Mouse (Mus musculus) kidney, embryonic 15.5 days (tissue): ENCODE data around the gene Nfrkb. TPM values are rescaled to one million over a fixed set of nuclear protein-coding genes. Genes with fewer than 3 reads are reported as not detected.

Source experiments
- ATAC-seq: fragments of 200-750 bp; cut with Nextera tagmentation; replicated peaks from 2 replicates; pipeline ENCODE4 v1.8.0; 2017; ENCODE audit warnings: moderate TSS enrichment; ENCODE audit not compliant: low FRiP score
- H3K27ac ChIP-seq: fragments of 300-500 bp; sonication (generic); 2 replicates; pipeline ENCODE4 v1.5.1; 2015; ENCODE audit warnings: mild to moderate bottlenecking, inconsistent platforms
- H3K27me3 ChIP-seq: fragments of 300-500 bp; sonication (generic); 2 replicates; pipeline ENCODE4 v1.6.1; 2015; ENCODE audit warnings: inconsistent platforms
- H3K36me3 ChIP-seq: fragments of 300-500 bp; sonication (generic); 2 replicates; pipeline ENCODE4 v1.6.1; 2015; ENCODE audit warnings: inconsistent platforms
- H3K4me1 ChIP-seq: fragments of 300-500 bp; sonication (generic); 2 replicates; pipeline ENCODE4 v1.6.1; 2015; ENCODE audit warnings: inconsistent platforms
- H3K4me2 ChIP-seq: fragments of 300-500 bp; sonication (generic); 2 replicates; pipeline ENCODE4 v1.6.1; 2015; ENCODE audit warnings: moderate library complexity, mild to moderate bottlenecking, inconsistent platforms
- H3K4me3 ChIP-seq: fragments of 300-500 bp; sonication (generic); replicated peaks from 2 replicates; pipeline ENCODE4 v1.5.1; 2015; ENCODE audit warnings: mild to moderate bottlenecking, inconsistent platforms
- H3K9ac ChIP-seq: fragments of 300-500 bp; sonication (generic); 2 replicates; pipeline ENCODE4 v1.6.1; 2015; ENCODE audit warnings: mild to moderate bottlenecking, inconsistent platforms
- H3K9me3 ChIP-seq: fragments of 300-500 bp; sonication (generic); replicated peaks from 2 replicates; pipeline ENCODE4 v1.6.1; 2016; ENCODE audit warnings: inconsistent platforms
- WGBS: fragments of 180-500 bp; shearing (Covaris S2); methylation state at CpG from one replicate; pipeline ENCODE4 v1.1.7; 2015; ENCODE audit warnings: mixed read lengths; 5-methylcytosine and 5-hydroxymethylcytosine counted together
- polyA plus RNA-seq: library from polyadenylated mRNA; unstranded; fragments of >200 nt; fragmentation: Nextera tagmentation; extraction: Ambion mirVana; gene quantifications from 2 replicates; pipeline ENCODE4 v1.2.1, GENCODE M21; 2015

Nfrkb gene
- polyA plus RNA-seq, result 19.8 and 21.3 TPM in 2 replicates

DNA sequence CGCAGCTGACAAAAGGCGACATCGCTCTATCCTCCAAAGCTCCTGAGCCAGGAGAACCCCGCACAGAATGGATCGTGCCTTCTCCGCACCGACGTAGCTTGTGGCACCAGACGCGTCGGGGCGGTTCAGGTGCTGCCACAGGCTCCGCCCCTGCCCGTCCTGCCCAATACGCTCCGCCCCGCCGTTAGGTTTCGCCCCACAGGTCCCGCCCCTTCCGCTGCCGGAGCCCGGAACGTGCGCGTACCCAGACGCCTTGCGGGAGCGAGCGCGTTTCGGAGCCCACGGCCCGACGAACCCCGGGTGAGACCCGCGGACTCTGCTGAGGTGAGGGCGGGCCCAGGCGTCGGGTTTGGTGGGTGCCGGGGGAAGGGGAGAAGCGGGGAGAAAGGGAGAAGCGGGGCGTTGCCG lies at the start of gene Nfrkb:
Nfrkb (plus strand) TSS at position 246 of the 408 bp plus-strand sequence.
- WGBS, result under 1% methylated on average over 46 of the region's 46 CpGs
- ATAC-seq, result peak; percentile 97

DNA sequence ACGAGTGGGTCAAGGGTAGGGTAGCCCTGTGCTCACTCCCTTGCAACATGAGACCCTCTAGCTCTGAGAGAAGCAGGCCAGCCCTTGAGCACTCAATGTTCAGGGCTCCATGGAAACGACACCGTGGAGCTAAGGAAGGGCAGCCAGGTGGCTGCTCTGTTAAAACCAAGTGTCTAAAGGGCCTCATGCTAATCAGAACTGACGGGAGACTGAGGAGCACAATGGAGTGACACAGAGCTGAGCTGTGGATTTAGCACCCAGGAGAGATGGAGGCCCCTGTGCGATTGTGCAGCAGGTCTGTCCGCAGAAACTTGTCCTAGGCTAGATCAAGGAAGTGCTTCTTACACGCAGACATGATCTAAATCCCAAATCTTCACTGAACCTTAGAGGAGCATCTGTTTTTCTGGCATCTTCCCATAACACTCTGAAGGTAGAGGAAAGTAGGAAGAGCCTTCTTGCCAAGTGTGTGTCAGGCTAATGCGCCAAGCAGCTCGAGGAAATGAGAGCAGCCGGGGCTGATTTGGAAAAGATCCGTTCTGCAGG lies 41.6 kb upstream of the Nfrkb start:
- ATAC-seq, result no peak
- no peak overlapping the region for H3K4me2 ChIP-seq
- 60% methylated on average over 11 of the region's 11 CpGs for WGBS

More for the DNA sequence above, at the start of gene Nfrkb:
- Histone ChIP-seq H3K36me3 (peaks cover 17% of the 10 kb centered on the region), H3K4me1 (peaks cover 17% of the 10 kb centered on the region), H3K4me2 (peak within 1 kb of the TSS; percentile 73), H3K9ac (peak within 1 kb of the TSS; percentile 82), H3K9me3 (no peaks in the 10 kb centered on the region), H3K27ac (peak within 1 kb of the TSS; percentile 56; the same call in 1 of the 2 replicates), H3K4me3 (peak within 1 kb of the TSS; percentile 92), H3K27me3 (no peaks in the 10 kb centered on the region)

DNA sequence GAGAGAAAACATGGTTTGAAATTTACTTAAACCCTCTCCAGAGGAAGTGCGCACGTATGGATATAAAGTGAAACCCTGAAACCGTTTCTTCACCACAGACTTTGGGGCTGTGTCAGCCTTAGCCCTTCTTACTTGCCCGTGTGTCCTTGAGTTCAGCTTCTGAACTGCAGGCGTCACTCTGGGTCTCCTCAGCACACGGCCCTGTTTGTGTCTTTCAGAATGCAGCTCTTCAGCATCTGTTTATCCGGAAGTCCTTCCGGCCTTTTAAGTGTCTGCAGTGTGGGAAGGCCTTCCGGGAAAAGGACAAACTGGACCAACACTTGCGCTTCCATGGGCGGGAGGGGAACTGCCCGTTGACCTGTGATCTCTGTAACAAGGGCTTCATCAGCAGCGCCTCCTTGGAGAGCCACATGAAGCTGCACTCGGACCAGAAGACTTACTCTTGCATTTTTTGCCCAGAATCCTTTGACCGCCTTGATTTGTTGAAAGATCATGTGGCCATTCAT lies 39.4 kb upstream of the Nfrkb start:
- Histone ChIP-seq H3K27me3 (no peaks in the 10 kb centered on the region), H3K4me3 (no peak overlapping the region), H3K9ac (no peak overlapping the region), H3K27ac (no peak overlapping the region), H3K36me3 (peaks cover 7% of the 10 kb centered on the region; the same call in 1 of the 2 replicates), H3K9me3 (no peaks in the 10 kb centered on the region), H3K4me2 (no peak overlapping the region), H3K4me1 (no peaks in the 10 kb centered on the region)
- no peak for ATAC-seq
- 72% methylated on average over 15 of the region's 15 CpGs for WGBS

More for the DNA sequence above, 41.6 kb upstream of the Nfrkb start:
- Histone ChIP-seq H3K4me1 (no peaks in the 10 kb centered on the region), H3K9me3 (no peaks in the 10 kb centered on the region), H3K4me3 (no peak overlapping the region), H3K36me3 (peaks cover 7% of the 10 kb centered on the region; the same call in 1 of the 2 replicates), H3K27me3 (no peaks in the 10 kb centered on the region), H3K9ac (no peak overlapping the region), H3K27ac (no peak overlapping the region)

DNA sequence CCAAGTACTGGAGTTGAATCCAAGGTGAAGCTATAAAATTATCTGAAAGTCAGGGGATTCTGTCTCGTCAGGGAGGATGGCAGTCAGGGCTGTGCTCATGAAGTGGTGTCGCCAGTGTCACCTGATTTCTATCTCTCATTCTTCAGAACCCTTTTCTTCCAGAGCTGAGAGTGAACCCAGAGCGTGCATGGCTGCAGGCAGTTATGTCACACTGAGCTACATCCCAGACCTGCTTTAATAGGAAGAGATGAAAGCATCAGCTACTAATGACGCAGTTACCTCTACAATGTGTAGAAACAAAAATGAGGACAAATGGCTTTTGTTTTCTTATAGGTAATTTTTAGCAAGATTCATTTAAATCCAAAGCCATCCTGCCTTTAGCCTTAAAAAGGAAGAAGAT lies 37.5 kb upstream of the Nfrkb start:
- H3K9me3 ChIP-seq, result no peaks in the 10 kb centered on the region
- no peaks in the 10 kb centered on the region for H3K4me1 ChIP-seq
- no peak for ATAC-seq
- no peak overlapping the region for H3K4me3 ChIP-seq
- no peaks in the 10 kb centered on the region for H3K27me3 ChIP-seq
- no peak overlapping the region for H3K27ac ChIP-seq
- WGBS, result 72% methylated on average over 4 of the region's 4 CpGs
- peaks cover 12% of the 10 kb centered on the region for H3K36me3 ChIP-seq
- no peak overlapping the region for H3K4me2 ChIP-seq
- H3K9ac ChIP-seq, result no peak overlapping the region

DNA sequence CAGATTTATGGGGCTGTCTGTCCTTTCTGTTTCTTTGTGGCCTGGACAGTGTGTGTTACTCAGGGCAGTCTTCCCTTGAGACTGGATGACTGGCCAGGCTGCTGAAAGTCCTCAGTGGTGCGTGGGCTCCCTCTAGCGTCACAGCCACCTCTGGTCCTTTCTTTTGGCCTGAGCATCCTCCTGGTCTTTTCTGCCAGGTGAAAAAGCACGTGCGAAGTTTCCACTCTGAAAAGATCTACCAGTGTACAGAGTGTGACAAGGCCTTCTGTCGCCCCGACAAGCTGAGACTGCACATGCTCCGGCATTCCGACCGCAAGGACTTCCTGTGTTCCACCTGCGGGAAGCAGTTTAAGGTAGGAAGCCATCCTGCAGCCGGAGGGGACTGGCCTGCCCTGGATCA lies 37.1 kb upstream of the Nfrkb start:
- Histone ChIP-seq H3K4me1 (no peaks in the 10 kb centered on the region), H3K36me3 (peaks cover 15% of the 10 kb centered on the region), H3K9ac (no peak overlapping the region), H3K4me3 (no peak overlapping the region), H3K27me3 (no peaks in the 10 kb centered on the region), H3K9me3 (no peaks in the 10 kb centered on the region), H3K4me2 (no peak overlapping the region), H3K27ac (no peak overlapping the region)
- peak; percentile 74; the same call in 1 of the 2 replicates for ATAC-seq
- WGBS, result 69% methylated on average over 11 of the region's 11 CpGs

DNA sequence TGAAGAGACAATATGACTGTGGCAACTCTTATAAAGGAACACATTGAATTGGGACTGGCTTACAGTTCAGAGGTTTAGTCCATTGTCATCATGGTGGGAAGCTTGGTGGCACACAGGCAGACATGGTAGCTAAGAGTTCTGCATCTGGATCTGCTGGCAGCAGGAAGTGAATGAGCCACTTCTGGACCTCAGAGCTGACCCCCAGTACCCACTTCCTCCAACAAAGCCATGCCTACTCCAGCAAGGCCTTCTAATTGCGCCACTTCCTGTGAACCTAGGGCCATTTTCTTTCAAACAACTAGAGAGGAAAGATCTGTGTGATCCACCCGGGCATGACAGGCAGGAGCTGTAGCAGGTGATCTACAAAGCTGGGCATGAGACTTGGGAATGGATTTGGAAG lies 33.3 kb upstream of the Nfrkb start:
- H3K27me3 ChIP-seq, result no peaks in the 10 kb centered on the region
- H3K9ac ChIP-seq, result no peak overlapping the region
- H3K4me1 ChIP-seq, result no peaks in the 10 kb centered on the region
- 78% methylated on average over 2 of the region's 2 CpGs for WGBS
- no peak overlapping the region for H3K27ac ChIP-seq
- no peak overlapping the region for H3K4me2 ChIP-seq
- H3K9me3 ChIP-seq, result no peaks in the 10 kb centered on the region
- no peak overlapping the region for H3K4me3 ChIP-seq
- peaks cover 30% of the 10 kb centered on the region for H3K36me3 ChIP-seq
- ATAC-seq, result no peak

DNA sequence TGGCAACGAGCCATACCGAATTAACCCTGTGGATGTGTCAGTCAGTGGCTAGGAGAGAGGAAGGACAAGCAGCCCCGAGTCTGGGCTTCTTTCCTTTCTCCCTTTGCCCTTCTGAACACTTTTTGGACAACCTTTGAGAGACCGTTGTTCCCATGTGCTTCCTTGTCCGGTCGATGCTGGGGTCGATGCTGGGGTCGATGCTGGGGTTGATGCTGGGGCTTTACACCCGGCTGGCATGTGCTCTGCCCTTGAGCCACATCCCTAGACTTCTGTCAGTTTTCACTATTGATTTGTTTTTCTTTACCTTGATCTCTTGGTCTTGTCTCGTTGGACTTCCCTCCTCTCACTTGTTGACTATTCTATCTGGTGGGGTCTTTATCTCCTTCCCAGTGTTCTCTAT lies 32.5 kb upstream of the Nfrkb start:
- no peak overlapping the region for H3K4me2 ChIP-seq
- no peak overlapping the region for H3K4me3 ChIP-seq
- H3K4me1 ChIP-seq, result no peaks in the 10 kb centered on the region
- H3K36me3 ChIP-seq, result peaks cover 36% of the 10 kb centered on the region
- no peak for ATAC-seq
- H3K27ac ChIP-seq, result no peak overlapping the region
- 77% methylated on average over 10 of the region's 10 CpGs for WGBS
- H3K9ac ChIP-seq, result no peak overlapping the region
- H3K27me3 ChIP-seq, result no peaks in the 10 kb centered on the region
- H3K9me3 ChIP-seq, result no peaks in the 10 kb centered on the region

DNA sequence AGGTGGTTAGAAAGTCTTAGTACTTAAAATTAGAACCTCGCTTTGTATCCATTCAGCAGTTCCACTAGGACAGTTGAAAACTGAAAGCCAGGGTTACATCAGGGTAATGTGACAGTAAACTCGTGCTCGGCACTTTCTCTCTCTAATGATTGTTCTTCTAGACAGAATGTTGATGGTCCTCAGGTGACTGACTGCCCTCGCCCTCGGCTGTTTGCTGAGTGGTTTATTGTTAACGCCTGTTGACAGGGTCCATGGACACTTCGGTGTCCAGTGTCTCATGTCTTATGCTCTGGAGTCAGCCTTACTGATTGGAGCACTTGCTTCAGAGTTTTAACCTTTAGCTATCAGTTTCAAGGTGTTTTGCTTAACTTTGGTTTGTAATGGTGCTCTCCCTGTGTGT lies 31.9 kb upstream of the Nfrkb start:
- 65% methylated on average over 7 of the region's 7 CpGs for WGBS

DNA sequence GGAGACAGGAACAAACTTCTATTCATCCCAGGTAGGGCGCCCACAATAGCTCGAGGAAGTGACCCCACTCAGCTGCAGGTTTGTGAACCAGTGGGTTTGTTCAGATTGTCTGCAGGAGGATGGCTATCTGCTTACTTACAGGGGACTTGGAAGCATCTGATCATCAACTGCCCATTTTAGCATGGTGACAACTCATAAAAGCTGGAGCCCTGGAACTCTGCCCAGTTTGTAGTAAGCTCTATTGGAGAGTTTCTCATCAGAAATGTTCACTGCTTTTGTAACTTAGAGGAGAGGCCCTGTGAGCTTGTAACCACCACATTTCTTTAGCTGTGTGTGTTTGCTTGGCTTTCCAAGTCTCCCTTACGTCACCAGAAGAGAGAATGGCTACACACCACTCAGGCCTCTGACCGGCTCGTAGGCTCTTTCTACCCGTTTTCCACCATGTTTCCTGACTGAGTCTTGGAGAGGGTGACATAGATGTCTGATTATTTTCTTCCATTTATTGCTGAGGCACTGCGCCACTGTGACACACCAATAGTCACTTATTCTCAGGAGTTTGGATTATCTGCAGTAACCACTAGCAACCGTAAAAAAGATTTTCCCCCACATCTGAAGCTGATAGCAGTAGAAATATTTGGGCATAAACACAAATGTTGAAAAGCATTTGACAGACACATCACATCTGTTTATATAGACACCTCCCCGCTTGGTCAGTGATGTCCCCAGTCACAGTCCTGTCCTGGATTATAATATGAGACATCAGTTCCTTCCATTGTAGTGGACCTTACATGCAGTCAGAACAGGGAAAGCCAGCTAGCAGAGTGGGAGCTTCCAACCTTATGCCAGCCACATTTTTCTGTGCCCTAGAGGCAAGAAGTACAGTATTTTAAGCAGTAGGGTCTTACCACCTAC lies 22.0 kb upstream of the Nfrkb start:
- H3K4me1 ChIP-seq, result peaks cover 3% of the 10 kb centered on the region; the same call in 1 of the 2 replicates
- 90% methylated on average over 9 of the region's 9 CpGs for WGBS
- H3K4me3 ChIP-seq, result no peak overlapping the region
- peaks cover 45% of the 10 kb centered on the region for H3K36me3 ChIP-seq
- no peak for ATAC-seq
- H3K9me3 ChIP-seq, result no peaks in the 10 kb centered on the region
- H3K27me3 ChIP-seq, result no peaks in the 10 kb centered on the region
- no peak overlapping the region for H3K9ac ChIP-seq
- no peak overlapping the region for H3K27ac ChIP-seq
- no peak overlapping the region for H3K4me2 ChIP-seq

More for the DNA sequence above, 31.9 kb upstream of the Nfrkb start:
- H3K36me3 ChIP-seq, result peaks cover 40% of the 10 kb centered on the region
- no peak overlapping the region for H3K27ac ChIP-seq
- no peak overlapping the region for H3K4me2 ChIP-seq
- no peak overlapping the region for H3K4me3 ChIP-seq
- no peak overlapping the region for H3K9ac ChIP-seq
- H3K27me3 ChIP-seq, result no peaks in the 10 kb centered on the region
- no peak for ATAC-seq
- no peaks in the 10 kb centered on the region for H3K9me3 ChIP-seq
- H3K4me1 ChIP-seq, result no peaks in the 10 kb centered on the region

DNA sequence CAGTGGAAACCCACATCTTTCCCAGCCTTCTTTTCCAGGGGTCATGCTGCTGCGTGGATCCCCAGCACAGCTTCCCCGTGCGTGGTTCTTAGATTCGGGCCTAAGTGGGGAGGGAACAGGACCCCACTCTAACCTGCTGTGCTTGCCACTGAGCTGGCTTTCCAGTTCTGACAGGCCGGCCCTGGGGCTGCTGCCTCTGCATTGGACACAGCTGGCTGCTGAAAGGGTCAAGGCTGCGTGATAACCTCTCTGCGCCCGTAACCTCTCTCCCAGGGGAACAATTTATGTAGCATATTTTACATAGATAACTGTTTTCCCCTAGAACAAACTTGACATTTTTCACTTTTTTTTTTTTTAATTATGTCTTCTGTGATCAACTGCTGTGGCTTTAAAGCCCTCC lies 20.9 kb upstream of the Nfrkb start:
- no peak for ATAC-seq
- no peak overlapping the region for H3K4me3 ChIP-seq
- H3K36me3 ChIP-seq, result peaks cover 37% of the 10 kb centered on the region
- no peaks in the 10 kb centered on the region for H3K27me3 ChIP-seq
- peaks cover 3% of the 10 kb centered on the region; the same call in 1 of the 2 replicates for H3K4me1 ChIP-seq
- no peaks in the 10 kb centered on the region for H3K9me3 ChIP-seq
- WGBS, result 65% methylated on average over 8 of the region's 8 CpGs
- no peak overlapping the region for H3K4me2 ChIP-seq
- H3K9ac ChIP-seq, result no peak overlapping the region
- no peak overlapping the region for H3K27ac ChIP-seq

DNA sequence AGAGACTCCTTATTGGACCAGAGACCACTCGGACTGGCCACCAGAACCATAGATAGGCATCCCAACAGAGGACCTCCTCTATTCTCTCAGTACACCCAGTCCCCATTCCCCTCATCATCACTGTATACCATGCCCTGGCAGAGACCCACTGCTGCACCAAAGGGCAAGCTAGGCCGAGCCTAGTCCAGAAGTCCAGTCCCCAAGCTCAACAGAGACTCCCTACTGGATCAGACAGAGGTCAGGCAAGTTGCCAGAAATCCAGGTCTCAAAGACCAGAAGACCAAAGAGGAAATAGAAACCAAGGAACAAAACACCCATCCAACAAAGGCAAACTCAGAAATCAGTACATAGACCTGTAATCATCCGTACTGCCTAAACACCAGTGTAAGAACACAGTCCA lies 14.3 kb upstream of the Nfrkb start:
- Histone ChIP-seq H3K9me3 (peaks cover 3% of the 10 kb centered on the region; the same call in 1 of the 2 replicates), H3K9ac (no peak overlapping the region), H3K27ac (no peak overlapping the region), H3K36me3 (peaks cover 32% of the 10 kb centered on the region), H3K4me2 (no peak overlapping the region), H3K4me3 (no peak overlapping the region), H3K4me1 (no peaks in the 10 kb centered on the region), H3K27me3 (no peaks in the 10 kb centered on the region)
- ATAC-seq, result no peak
- WGBS, result 94% methylated on average over 3 of the region's 3 CpGs

DNA sequence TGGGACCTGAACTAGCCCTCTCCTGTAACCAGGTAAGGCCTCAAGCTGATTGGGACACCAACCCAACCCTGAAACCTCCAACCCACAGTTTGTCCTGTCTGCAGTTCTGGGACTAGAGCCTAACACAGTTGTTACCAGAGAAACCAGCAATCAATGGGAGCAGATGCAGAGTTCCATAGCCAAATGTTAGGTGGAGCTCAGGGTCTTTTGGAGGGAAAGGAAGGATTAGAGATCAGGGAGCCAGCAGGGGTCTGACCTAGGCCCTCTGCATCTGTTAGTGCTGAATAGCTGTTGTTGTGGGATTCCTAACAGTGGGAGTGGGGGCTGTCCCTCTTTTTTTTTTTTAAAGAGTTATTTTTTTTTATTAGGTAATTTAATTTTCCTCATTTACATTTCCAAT lies 9.3 kb upstream of the Nfrkb start:
- ATAC-seq, result no peak
- H3K9me3 ChIP-seq, result peaks cover 3% of the 10 kb centered on the region; the same call in 1 of the 2 replicates

More for the DNA sequence above, 9.3 kb upstream of the Nfrkb start:
- Histone ChIP-seq H3K36me3 (peaks cover 28% of the 10 kb centered on the region), H3K9ac (no peak overlapping the region), H3K4me1 (no peaks in the 10 kb centered on the region), H3K27ac (no peak overlapping the region), H3K4me2 (no peak overlapping the region), H3K4me3 (no peak overlapping the region), H3K27me3 (no peaks in the 10 kb centered on the region)
